Mouse (Mus musculus) kidney, postnatal 0 days (tissue): ENCODE data around the gene Tfap2a. TPM values are rescaled to one million over a fixed set of nuclear protein-coding genes. Genes with fewer than 3 reads are reported as not detected.

Experiments used
- ATAC-seq: fragments of 200-750 bp; cut with Nextera tagmentation; replicated peaks from 2 replicates; pipeline ENCODE4 v1.8.0; 2017; ENCODE audit warnings: low read depth, moderate number of reproducible peaks, moderate TSS enrichment, moderate library complexity; ENCODE audit not compliant: low FRiP score
- DNase-seq: peaks from one replicate; pipeline ENCODE4 v3.0.0-alpha.2; 2016; ENCODE audit warnings: low spot score
- H3K27ac ChIP-seq: fragments of 300-500 bp; sonication (generic); 2 replicates; pipeline ENCODE4 v1.5.1; 2014; ENCODE audit warnings: mild to moderate bottlenecking
- H3K27me3 ChIP-seq: fragments of 300-500 bp; sonication (generic); 2 replicates; pipeline ENCODE4 v1.6.1; 2014; ENCODE audit warnings: low read length, mixed read lengths; ENCODE audit not compliant: insufficient read depth
- H3K36me3 ChIP-seq: fragments of 300-500 bp; sonication (generic); 2 replicates; pipeline ENCODE4 v1.6.1; 2014; ENCODE audit warnings: low read length, mixed read lengths; ENCODE audit not compliant: insufficient read depth
- H3K4me1 ChIP-seq: fragments of 300-500 bp; sonication (generic); replicated peaks from 2 replicates; pipeline ENCODE4 v1.6.1; 2014; ENCODE audit warnings: antibody characterized with exemption, low read length, mixed read lengths; ENCODE audit not compliant: insufficient read depth
- H3K4me2 ChIP-seq: fragments of 300-500 bp; sonication (generic); 2 replicates; pipeline ENCODE4 v1.6.1; 2014; ENCODE audit warnings: mild to moderate bottlenecking, low read length, moderate library complexity, mixed read lengths
- H3K4me3 ChIP-seq: fragments of 300-500 bp; sonication (generic); replicated peaks from 2 replicates; pipeline ENCODE4 v1.5.1; 2014; ENCODE audit warnings: low read depth, low read length
- H3K9ac ChIP-seq: fragments of 300-500 bp; sonication (generic); 2 replicates; pipeline ENCODE4 v1.6.1; 2014; ENCODE audit warnings: low read depth, low read length
- H3K9me3 ChIP-seq: fragments of 300-500 bp; sonication (generic); replicated peaks from 2 replicates; pipeline ENCODE4 v1.6.1; 2016; ENCODE audit warnings: low read length, inconsistent platforms, mixed read lengths
- CTCF ChIP-seq: IDR thresholded peaks from 2 replicates; pipeline ENCODE4 v1.5.1; 2016; ENCODE audit warnings: antibody characterized with exemption, low read depth, mild to moderate bottlenecking, moderate library complexity
- WGBS: fragments of 180-500 bp; shearing (Covaris S2); extraction: QIAGEN DNeasy Blood & Tissue Kit; methylation state at CpG from one replicate; pipeline ENCODE4 v1.1.7; 2014; 5-methylcytosine and 5-hydroxymethylcytosine counted together
- polyA plus RNA-seq: library from polyadenylated mRNA; unstranded; fragments of >200 nt; fragmentation: Nextera tagmentation; extraction: Ambion mirVana; gene quantifications from 2 replicates; pipeline ENCODE4 v1.2.1, GENCODE M21; 2015

Gene Tfap2a
- polyA plus RNA-seq, 1 experiment from 2014 or later = 2.5 TPM

GRCm38 (mm10) chr13:40740727-40741360, 2.7 kb upstream of the Tfap2a start:
- H3K36me3 ChIP-seq = no peaks in the 10 kb centered on the region
- TF ChIP-seq CTCF = no peak

GRCm38 (mm10) chr13:40739901-40740300, 1.7 kb upstream of the Tfap2a start:
- Histone ChIP-seq H3K9ac (no peak overlapping the region), H3K36me3 (no peaks in the 10 kb centered on the region), H3K9me3 (no peaks in the 10 kb centered on the region), H3K27me3 (peaks cover 89% of the 10 kb centered on the region), H3K4me2 (no peak overlapping the region), H3K4me1 (peaks cover 3% of the 10 kb centered on the region), H3K27ac (no peak overlapping the region), H3K4me3 (no peak overlapping the region)
- TF ChIP-seq CTCF = no peak
- no peak for DNase-seq
- ATAC-seq = no peak
- 6% methylated on average over 10 of the region's 10 CpGs for WGBS

More at GRCm38 (mm10) chr13:40740727-40741360, 2.7 kb upstream of the Tfap2a start:
- ATAC-seq (no peak), DNase-seq (no peak)
- Histone ChIP-seq H3K4me1 (peaks cover 1% of the 10 kb centered on the region), H3K4me3 (no peak overlapping the region), H3K9me3 (no peaks in the 10 kb centered on the region), H3K4me2 (no peak overlapping the region), H3K27me3 (peaks cover 92% of the 10 kb centered on the region), H3K27ac (no peak overlapping the region), H3K9ac (no peak overlapping the region)
- 4% methylated on average over 19 of the region's 19 CpGs for WGBS

GRCm38 (mm10) chr13:40739121-40739650, 1.0 kb upstream of the Tfap2a start:
- Histone ChIP-seq H3K27ac (no peak overlapping the region), H3K4me3 (no peak overlapping the region), H3K27me3 (peaks cover 87% of the 10 kb centered on the region), H3K4me2 (0 out of 2 replicates have a peak overlapping the region, but pooled peaks have one; percentile 52), H3K9ac (no peak overlapping the region), H3K4me1 (peaks cover 3% of the 10 kb centered on the region; the same call in 1 of the 2 replicates), H3K36me3 (no peaks in the 10 kb centered on the region), H3K9me3 (no peaks in the 10 kb centered on the region)
- ATAC-seq (no peak), DNase-seq (no peak)
- TF ChIP-seq CTCF = no peak
- 3% methylated on average over 17 of the region's 17 CpGs for WGBS

- Histone ChIP-seq H3K27ac (peak overlapping the region; percentile 83), H3K36me3 (no peaks in the 10 kb centered on the region), H3K27me3 (peaks cover 85% of the 10 kb centered on the region), H3K4me2 (peak overlapping the region; percentile 52), H3K4me3 (peak overlapping the region; percentile 23), H3K9me3 (no peaks in the 10 kb centered on the region), H3K9ac (peak overlapping the region; percentile 47), H3K4me1 (peaks cover 6% of the 10 kb centered on the region; the same call in 1 of the 2 replicates)
- DNase-seq (no peak), ATAC-seq (peak; percentile 12; the same call in 1 of the 2 replicates)
- TF ChIP-seq CTCF = no peak
- under 1% methylated on average over 22 of the region's 22 CpGs for whole genome bisulfite sequencing
Measured at GRCm38 (mm10) chr13:40737761-40738160, 415 bp downstream of the Tfap2a start.

- WGBS = 18% methylated on average over 15 of the region's 15 CpGs
- Histone ChIP-seq H3K9ac (peak overlapping the region; percentile 47; the same call in 1 of the 2 replicates), H3K27ac (peak overlapping the region; percentile 83), H3K4me3 (peak overlapping the region; percentile 23), H3K9me3 (no peaks in the 10 kb centered on the region), H3K4me1 (peaks cover 6% of the 10 kb centered on the region; the same call in 1 of the 2 replicates), H3K27me3 (peaks cover 84% of the 10 kb centered on the region), H3K4me2 (peak overlapping the region; percentile 52), H3K36me3 (no peaks in the 10 kb centered on the region)
- no peak for ATAC-seq
- no peak for DNase-seq
- no peak for TF ChIP-seq CTCF
Measured at GRCm38 (mm10) chr13:40737099-40737498, 1.1 kb downstream of the Tfap2a start.

- H3K4me3 ChIP-seq = peak overlapping the region; percentile 26
- no peak for ATAC-seq
- H3K4me1 ChIP-seq = peaks cover 6% of the 10 kb centered on the region
- H3K27me3 ChIP-seq = peaks cover 84% of the 10 kb centered on the region
- 23% methylated on average over 19 of the region's 19 CpGs for WGBS
- H3K9ac ChIP-seq = peak overlapping the region; percentile 43
- no peak for TF ChIP-seq CTCF
- H3K36me3 ChIP-seq = no peaks in the 10 kb centered on the region
- peak overlapping the region; percentile 52 for H3K4me2 ChIP-seq
- DNase-seq = no peak
- H3K9me3 ChIP-seq = no peaks in the 10 kb centered on the region
- peak overlapping the region; percentile 67 for H3K27ac ChIP-seq
Measured at GRCm38 (mm10) chr13:40736107-40736780, 1.9 kb downstream of the Tfap2a start.
